Mouse (Mus musculus): ENCODE measurements around the gene Pdxp. TPM values are rescaled to one million over a fixed set of nuclear protein-coding genes. Genes with fewer than 3 reads are reported as not detected.

Gene Pdxp
- 3.3 and 4.2 TPM in 2 replicates for polyA plus RNA-seq (2015; fragmentation: Nextera tagmentation; extraction: Ambion mirVana)

DNA sequence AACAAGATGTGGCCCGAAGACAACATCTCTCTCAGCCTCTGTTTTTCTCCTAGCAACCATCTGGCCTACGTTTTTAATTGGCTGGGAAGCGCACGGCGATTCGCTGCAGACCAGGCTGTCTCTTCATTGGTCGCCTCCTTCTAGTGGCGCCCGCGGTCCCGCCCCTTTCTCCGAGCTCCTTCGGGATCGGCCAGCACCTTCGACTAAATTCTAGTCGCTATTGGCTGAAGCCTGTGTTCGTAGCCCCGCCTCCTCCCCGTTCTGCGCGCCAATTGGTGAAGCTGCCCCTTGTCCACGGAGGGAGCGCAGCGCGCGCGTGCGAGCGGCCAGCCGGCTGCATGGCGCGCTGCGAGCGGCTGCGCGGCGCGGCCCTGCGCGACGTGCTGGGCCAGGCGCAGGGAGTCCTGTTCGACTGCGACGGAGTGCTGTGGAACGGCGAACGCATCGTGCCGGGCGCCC is at the start of gene Pdxp:
Gene Pdxp (plus strand): TSS at position 288 of the 459 bp plus-strand sequence.
- H3K36me3 ChIP-seq (ENCODE audit: control insufficient read depth, insufficient read depth), result peaks cover 3% of the 10 kb centered on the region; the same call in 1 of the 2 replicates
- H3K27me3 ChIP-seq (replicated peaks; ENCODE audit: control insufficient read depth, insufficient read depth, low read length), result peaks cover 7% of the 10 kb centered on the region; the same call in 1 of the 2 replicates
- peak within 1 kb of the TSS; percentile 28 for H3K9ac ChIP-seq (ENCODE audit: low read depth, low read length)
- peak; percentile 88 for ATAC-seq
- no peak for TF ChIP-seq CTCF (IDR thresholded peaks at IDR 0.05; ENCODE audit: low read depth)
- under 1% methylated on average over 51 of the region's 51 CpGs for WGBS
- 0 out of 2 replicates have a peak, but pooled peaks cover 4% of the 10 kb centered on the region for H3K4me1 ChIP-seq (replicated peaks; ENCODE audit: control insufficient read depth, insufficient read depth, low read length)
- peak within 1 kb of the TSS; percentile 83 for H3K4me2 ChIP-seq (replicated peaks; ENCODE audit: low read depth)
- no peaks in the 10 kb centered on the region for H3K9me3 ChIP-seq (ENCODE audit: control insufficient read depth)
- H3K27ac ChIP-seq (ENCODE audit: low read depth, low read length), result no peak within 1 kb of the TSS; the same call in 1 of the 2 replicates
- H3K4me3 ChIP-seq (ENCODE audit: low read depth, low read length), result peak within 1 kb of the TSS; percentile 45

DNA sequence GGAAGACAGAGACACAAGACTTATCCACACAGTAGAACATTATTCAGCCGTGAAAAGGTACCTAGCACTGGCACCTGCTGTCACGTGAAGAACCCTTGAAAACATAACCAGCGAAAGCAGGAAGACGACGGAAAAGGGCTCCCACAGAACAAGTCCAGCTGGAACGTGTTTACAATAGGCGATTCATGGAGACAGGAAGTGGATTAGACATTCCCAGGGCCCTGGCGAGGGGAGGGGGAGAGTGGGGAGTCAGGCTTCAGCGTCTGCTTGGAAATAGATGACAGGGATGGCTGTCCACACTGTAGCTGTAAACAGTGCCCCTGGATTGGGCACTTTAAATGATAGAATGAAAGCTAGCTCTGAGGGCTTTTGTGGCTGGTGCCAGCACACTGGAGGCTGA is 45.3 kb upstream of the Pdxp start:
- Histone ChIP-seq H3K9me3 (ENCODE audit: control insufficient read depth) (no peaks in the 10 kb centered on the region), H3K4me1 (replicated peaks; ENCODE audit: control insufficient read depth, insufficient read depth, low read length) (0 out of 2 replicates have a peak, but pooled peaks cover 2% of the 10 kb centered on the region), H3K27ac (ENCODE audit: low read depth, low read length) (peak overlapping the region; percentile 74), H3K9ac (ENCODE audit: low read depth, low read length) (no peak overlapping the region), H3K4me2 (replicated peaks; ENCODE audit: low read depth) (no peak overlapping the region), H3K36me3 (ENCODE audit: control insufficient read depth, insufficient read depth) (no peaks in the 10 kb centered on the region), H3K4me3 (ENCODE audit: low read depth, low read length) (no peak overlapping the region), H3K27me3 (replicated peaks; ENCODE audit: control insufficient read depth, insufficient read depth, low read length) (no peaks in the 10 kb centered on the region)
- whole genome bisulfite sequencing, result 7% methylated on average over 9 of the region's 9 CpGs
- no peak for TF ChIP-seq CTCF (IDR thresholded peaks at IDR 0.05; ENCODE audit: low read depth)
- peak; percentile 48 for ATAC-seq

DNA sequence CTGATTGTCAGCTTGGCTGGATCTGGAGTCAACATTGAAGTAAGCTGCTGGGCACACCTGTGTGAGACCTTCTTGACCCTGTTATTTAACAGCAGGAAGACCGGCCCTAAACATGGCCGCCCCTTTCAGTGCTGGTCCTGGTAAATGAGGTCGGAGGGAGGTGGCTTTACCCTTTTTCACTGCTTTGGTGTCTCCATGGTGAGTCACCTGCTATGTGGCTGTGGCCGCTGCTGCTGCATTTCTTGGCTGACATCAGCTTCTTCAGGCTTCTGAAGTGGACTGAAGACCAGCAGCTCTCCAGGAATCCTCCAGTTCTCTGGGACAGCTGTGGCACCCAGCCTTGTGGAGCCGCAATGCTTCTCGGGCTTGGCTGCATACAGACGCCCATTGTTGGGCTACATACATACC is 44.9 kb upstream of the Pdxp start:
- H3K9me3 ChIP-seq (ENCODE audit: control insufficient read depth), result no peaks in the 10 kb centered on the region
- H3K4me3 ChIP-seq (ENCODE audit: low read depth, low read length), result no peak overlapping the region
- peak overlapping the region; percentile 74 for H3K27ac ChIP-seq (ENCODE audit: low read depth, low read length)
- peak; percentile 28 for ATAC-seq
- 36% methylated on average over 7 of the region's 7 CpGs for WGBS
- H3K27me3 ChIP-seq (replicated peaks; ENCODE audit: control insufficient read depth, insufficient read depth, low read length), result no peaks in the 10 kb centered on the region
- 0 out of 2 replicates have a peak, but pooled peaks cover 2% of the 10 kb centered on the region for H3K4me1 ChIP-seq (replicated peaks; ENCODE audit: control insufficient read depth, insufficient read depth, low read length)
- no peaks in the 10 kb centered on the region for H3K36me3 ChIP-seq (ENCODE audit: control insufficient read depth, insufficient read depth)
- H3K9ac ChIP-seq (ENCODE audit: low read depth, low read length), result no peak overlapping the region
- H3K4me2 ChIP-seq (replicated peaks; ENCODE audit: low read depth), result no peak overlapping the region
- no peak for TF ChIP-seq CTCF (IDR thresholded peaks at IDR 0.05; ENCODE audit: low read depth)

DNA sequence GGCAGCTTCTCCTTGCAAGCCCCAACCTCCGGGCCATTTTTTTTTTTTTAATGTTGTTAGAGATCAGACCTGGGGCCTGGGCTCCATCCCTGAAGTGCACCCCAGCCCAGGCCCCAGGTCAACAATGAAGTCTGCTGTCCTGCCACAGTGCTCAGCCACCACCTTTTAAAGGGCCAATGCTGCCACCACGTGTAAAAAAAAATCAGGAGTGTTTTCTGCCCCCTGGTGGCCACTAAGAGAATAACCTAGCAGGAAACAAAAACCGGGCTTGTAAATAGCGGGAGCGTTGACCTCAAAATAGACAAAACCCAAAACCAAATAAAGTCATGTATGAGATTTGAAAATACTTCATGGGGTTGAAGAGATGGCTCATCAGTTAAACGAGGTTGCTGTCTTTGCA is 43.9 kb upstream of the Pdxp start:
- WGBS, result 29% methylated on average over 6 of the region's 6 CpGs
- no peak overlapping the region for H3K9ac ChIP-seq (ENCODE audit: low read depth, low read length)
- H3K27ac ChIP-seq (ENCODE audit: low read depth, low read length), result no peak overlapping the region
- no peak overlapping the region for H3K4me2 ChIP-seq (replicated peaks; ENCODE audit: low read depth)
- H3K9me3 ChIP-seq (ENCODE audit: control insufficient read depth), result no peaks in the 10 kb centered on the region
- H3K4me3 ChIP-seq (ENCODE audit: low read depth, low read length), result no peak overlapping the region
- peak; percentile 83 for TF ChIP-seq CTCF (IDR thresholded peaks at IDR 0.05; ENCODE audit: low read depth)
- no peaks in the 10 kb centered on the region for H3K4me1 ChIP-seq (replicated peaks; ENCODE audit: control insufficient read depth, insufficient read depth, low read length)
- no peaks in the 10 kb centered on the region for H3K27me3 ChIP-seq (replicated peaks; ENCODE audit: control insufficient read depth, insufficient read depth, low read length)
- no peak for ATAC-seq
- H3K36me3 ChIP-seq (ENCODE audit: control insufficient read depth, insufficient read depth), result no peaks in the 10 kb centered on the region

DNA sequence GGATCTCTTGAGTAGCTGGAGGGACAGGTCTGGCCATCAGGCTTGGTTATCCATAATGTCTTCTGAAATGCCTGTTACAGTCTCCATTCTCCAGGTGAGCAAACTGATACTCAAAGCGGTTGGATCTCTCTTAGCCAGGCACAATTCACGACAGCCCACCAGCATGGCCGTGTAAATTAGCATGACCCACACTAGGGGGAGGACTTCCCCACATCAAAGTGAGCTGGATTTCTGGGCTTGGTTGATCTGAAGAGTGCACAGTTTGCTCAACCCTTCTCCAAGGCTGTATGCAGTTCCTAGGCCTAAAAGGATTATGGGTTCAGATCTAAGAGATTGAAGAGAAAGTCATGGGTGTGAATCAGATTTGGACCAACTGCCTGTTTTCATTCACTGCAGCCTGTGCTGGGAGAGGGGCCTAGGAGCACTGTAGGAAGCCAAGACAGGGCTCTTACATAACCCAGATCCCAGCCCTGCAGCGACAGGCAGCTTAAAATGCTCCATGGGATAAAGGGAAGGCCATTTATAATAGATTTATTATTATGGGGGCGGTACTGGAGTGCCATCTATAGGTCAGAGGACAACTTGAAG is 41.6 kb upstream of the Pdxp start:
- Histone ChIP-seq H3K27ac (ENCODE audit: low read depth, low read length) (no peak overlapping the region), H3K27me3 (replicated peaks; ENCODE audit: control insufficient read depth, insufficient read depth, low read length) (no peaks in the 10 kb centered on the region), H3K9me3 (ENCODE audit: control insufficient read depth) (no peaks in the 10 kb centered on the region), H3K9ac (ENCODE audit: low read depth, low read length) (no peak overlapping the region), H3K4me2 (replicated peaks; ENCODE audit: low read depth) (no peak overlapping the region), H3K4me3 (ENCODE audit: low read depth, low read length) (no peak overlapping the region), H3K4me1 (replicated peaks; ENCODE audit: control insufficient read depth, insufficient read depth, low read length) (no peaks in the 10 kb centered on the region), H3K36me3 (ENCODE audit: control insufficient read depth, insufficient read depth) (no peaks in the 10 kb centered on the region)
- WGBS, result 41% methylated on average over 5 of the region's 5 CpGs
- peak; percentile 40 for TF ChIP-seq CTCF (IDR thresholded peaks at IDR 0.05; ENCODE audit: low read depth)
- ATAC-seq, result no peak

DNA sequence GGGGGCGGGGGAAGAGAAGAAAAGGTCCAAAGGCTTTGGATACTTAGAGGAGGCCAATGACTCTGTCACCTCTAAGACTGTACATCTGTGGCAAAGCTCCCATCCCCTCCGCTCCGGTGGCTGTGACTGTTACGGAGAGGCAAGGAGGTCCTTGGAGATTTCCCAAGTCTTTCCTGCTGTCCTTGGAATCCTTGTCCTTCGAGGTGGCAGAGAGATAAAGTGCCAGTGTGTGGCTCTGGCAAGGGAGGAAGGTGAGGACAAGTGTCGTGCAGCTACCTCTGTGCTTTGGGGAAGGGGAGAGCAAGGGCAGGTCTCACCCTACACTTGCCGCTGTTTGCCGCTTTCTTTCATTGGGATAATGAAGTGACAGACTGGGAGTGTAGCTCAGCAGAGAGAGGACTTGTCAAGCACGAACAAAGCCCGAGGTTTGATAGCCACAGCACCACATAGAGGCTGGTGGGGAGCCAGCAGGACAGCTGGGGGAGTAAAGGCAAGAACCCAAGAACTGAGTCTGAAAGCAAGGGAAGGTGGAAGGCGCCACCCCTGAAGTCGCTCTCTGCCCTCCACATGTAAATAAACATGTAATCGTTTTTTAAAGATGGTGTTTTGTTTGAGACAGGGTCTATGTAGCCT is 39.8 kb upstream of the Pdxp start:
- Histone ChIP-seq H3K36me3 (ENCODE audit: control insufficient read depth, insufficient read depth) (no peaks in the 10 kb centered on the region), H3K9ac (ENCODE audit: low read depth, low read length) (no peak overlapping the region), H3K27me3 (replicated peaks; ENCODE audit: control insufficient read depth, insufficient read depth, low read length) (no peaks in the 10 kb centered on the region), H3K27ac (ENCODE audit: low read depth, low read length) (no peak overlapping the region), H3K9me3 (ENCODE audit: control insufficient read depth) (no peaks in the 10 kb centered on the region), H3K4me3 (ENCODE audit: low read depth, low read length) (no peak overlapping the region), H3K4me2 (replicated peaks; ENCODE audit: low read depth) (no peak overlapping the region), H3K4me1 (replicated peaks; ENCODE audit: control insufficient read depth, insufficient read depth, low read length) (no peaks in the 10 kb centered on the region)
- WGBS, result 60% methylated on average over 13 of the region's 13 CpGs
- peak; percentile 21; the same call in 1 of the 2 replicates for TF ChIP-seq CTCF (IDR thresholded peaks at IDR 0.05; ENCODE audit: low read depth)
- ATAC-seq, result no peak
